Mouse (Mus musculus) liver, embryonic 14.5 days (tissue): Measurements from ENCODE around the gene Sh3bp4. TPM values are rescaled to one million over a fixed set of nuclear protein-coding genes. Genes with fewer than 3 reads are reported as not detected.

Experiments used
- ATAC-seq: fragments of 200-750 bp; cut with Nextera tagmentation; 2 replicates; pipeline ENCODE4 v1.8.0; 2017; ENCODE audit warnings: moderate number of reproducible peaks, mild to moderate bottlenecking, moderate library complexity; ENCODE audit not compliant: insufficient read depth
- DNase-seq, 3 experiments: peaks; one replicate each; pipeline ENCODE4 v3.0.0-alpha.2; 2012 to 2013; ENCODE audit warnings: low read depth in 3 of 3, low spot score in 3 of 3
- H3K27ac ChIP-seq: fragments of 300-500 bp; sonication (generic); 2 replicates; pipeline ENCODE4 v1.5.1; 2014; ENCODE audit warnings: moderate library complexity, mild to moderate bottlenecking, control low read depth, inconsistent platforms
- H3K27me3 ChIP-seq: fragments of 300-500 bp; sonication (generic); 2 replicates; pipeline ENCODE4 v1.6.1; 2014; ENCODE audit warnings: mild to moderate bottlenecking, low read length, moderate library complexity; ENCODE audit not compliant: control insufficient read depth, insufficient read depth
- H3K36me3 ChIP-seq: fragments of 300-500 bp; sonication (generic); replicated peaks from 2 replicates; pipeline ENCODE4 v1.6.1; 2014; ENCODE audit warnings: low read depth; ENCODE audit not compliant: control insufficient read depth, insufficient read depth
- H3K4me1 ChIP-seq, 2 experiments: fragments of 200-500 bp in 1 of 2; fragments of 300-500 bp in 1 of 2; sonication (generic) in 1 of 2; replicated peaks; 2 replicates each; pipeline ENCODE4 v1.6.1; 2012 to 2014; ENCODE audit warnings: antibody characterized with exemption in 1 of 2, inconsistent platforms in 1 of 2, low read length in 1 of 2; ENCODE audit not compliant: control insufficient read depth in 2 of 2, insufficient read depth in 2 of 2
- H3K4me2 ChIP-seq: fragments of 300-500 bp; sonication (generic); 2 replicates; pipeline ENCODE4 v1.6.1; 2014; ENCODE audit warnings: low read depth, mild to moderate bottlenecking, control low read depth, moderate library complexity
- H3K4me3 ChIP-seq, 2 experiments: fragments of 200-500 bp in 1 of 2; fragments of 300-500 bp in 1 of 2; sonication (generic) in 1 of 2; 2 replicates each; pipeline ENCODE4 v1.5.1; 2012 to 2014; ENCODE audit warnings: low read depth in 2 of 2, low read length in 2 of 2, mild to moderate bottlenecking in 2 of 2, control low read depth in 1 of 2, inconsistent platforms in 1 of 2, moderate library complexity in 1 of 2; ENCODE audit not compliant: insufficient read depth in 1 of 2
- H3K9ac ChIP-seq: fragments of 300-500 bp; sonication (generic); replicated peaks from 2 replicates; pipeline ENCODE4 v1.6.1; 2014; ENCODE audit warnings: mild to moderate bottlenecking, control low read depth, moderate library complexity
- H3K9me3 ChIP-seq: fragments of 300-500 bp; sonication (generic); 2 replicates; pipeline ENCODE4 v1.6.1; 2016; ENCODE audit warnings: low read length, mixed read lengths; ENCODE audit not compliant: control insufficient read depth
- CTCF ChIP-seq: IDR thresholded peaks from 2 replicates; pipeline ENCODE4 v1.5.1; 2016; ENCODE audit warnings: antibody characterized with exemption, low read depth, control low read depth
- EP300 ChIP-seq: IDR thresholded peaks from 2 replicates; pipeline ENCODE4 v1.6.1; 2016; ENCODE audit warnings: antibody characterized with exemption, low read depth
- WGBS: fragments of 180-500 bp; shearing (Covaris S2); extraction: QIAGEN DNeasy Blood & Tissue Kit; methylation state at CpG from one replicate; pipeline ENCODE4 v1.1.7; 2014; ENCODE audit not compliant: insufficient replicate concordance; 5-methylcytosine and 5-hydroxymethylcytosine counted together
- polyA plus RNA-seq, 2 experiments: library from polyadenylated mRNA; depleted of rRNA in 1 of 2; stranded (reverse) in 1 of 2; unstranded in 1 of 2; fragments of >200 nt; fragmentation: Nextera tagmentation in 1 of 2; extraction: Ambion mirVana in 1 of 2; gene quantifications; 2 replicates each; pipeline versions ENCODE4 v1.2.1 to v1.2.3; 2012 to 2014

The Sh3bp4 gene
- polyA plus RNA-seq, 2 experiments = 0.51 to 0.63 TPM

- H3K27ac ChIP-seq = no peak overlapping the region
- H3K27me3 ChIP-seq = peaks cover 19% of the 10 kb centered on the region
- H3K9me3 ChIP-seq = no peaks in the 10 kb centered on the region
- H3K9ac ChIP-seq = no peak overlapping the region
- H3K4me2 ChIP-seq = no peak overlapping the region
- H3K4me1 ChIP-seq = peaks cover 0 to 6% of the 10 kb centered on the region in 2 experiments; a peak in 2 of 4 replicates
- ATAC-seq (no peak), DNase-seq (no peak)
- no peak for TF ChIP-seq CTCF
- no peak for TF ChIP-seq EP300
- H3K4me3 ChIP-seq = no peak overlapping the region
- WGBS = 39% methylated on average over 14 of the region's 14 CpGs
- no peaks in the 10 kb centered on the region for H3K36me3 ChIP-seq
These were observed 2.2 kb downstream of the Sh3bp4 start for GRCm38 (mm10) chr1:89072143-89072990.

GRCm38 (mm10) chr1:89073291-89073846 lies 3.2 kb downstream of the Sh3bp4 start:
- Histone ChIP-seq H3K9me3 (no peaks in the 10 kb centered on the region), H3K27ac (no peak overlapping the region), H3K9ac (no peak overlapping the region), H3K36me3 (no peaks in the 10 kb centered on the region), H3K4me2 (no peak overlapping the region), H3K27me3 (peaks cover 19% of the 10 kb centered on the region), H3K4me1 (peaks cover 0 to 6% of the 10 kb centered on the region in 2 experiments; a peak in 2 of 4 replicates), H3K4me3 (no peak overlapping the region)
- WGBS = 60% methylated on average over 5 of the region's 5 CpGs
- TF ChIP-seq EP300 (no peak), CTCF (no peak)
- DNase-seq = no peak
- no peak for ATAC-seq

- TF ChIP-seq CTCF (no peak), EP300 (no peak)
- Histone ChIP-seq H3K27me3 (peaks cover 19% of the 10 kb centered on the region), H3K9me3 (no peaks in the 10 kb centered on the region), H3K4me3 (no peak overlapping the region), H3K36me3 (no peaks in the 10 kb centered on the region), H3K4me1 (peaks cover 0 to under 1% of the 10 kb centered on the region in 2 experiments; a peak in 1 of 4 replicates), H3K9ac (no peak overlapping the region), H3K27ac (no peak overlapping the region), H3K4me2 (no peak overlapping the region)
- ATAC-seq (no peak), DNase-seq (no peak)
- 44% methylated on average over 6 of the region's 6 CpGs for WGBS
These were observed 4.5 kb downstream of the Sh3bp4 start for GRCm38 (mm10) chr1:89074678-89075077.

- Histone ChIP-seq H3K4me2 (no peak overlapping the region), H3K27ac (no peak overlapping the region), H3K4me3 (no peak overlapping the region), H3K9me3 (no peaks in the 10 kb centered on the region), H3K27me3 (peaks cover 19% of the 10 kb centered on the region), H3K9ac (no peak overlapping the region), H3K4me1 (no peaks in the 10 kb centered on the region; a peak in 1 of 4 replicates), H3K36me3 (no peaks in the 10 kb centered on the region)
- 51% methylated on average over 8 of the region's 8 CpGs for WGBS
- no peak for DNase-seq
- no peak for ATAC-seq
- TF ChIP-seq CTCF = no peak
- no peak for TF ChIP-seq EP300
These were observed 4.9 kb downstream of the Sh3bp4 start for GRCm38 (mm10) chr1:89075120-89075519.

- H3K4me2 ChIP-seq = no peak overlapping the region
- no peak for DNase-seq
- no peaks in the 10 kb centered on the region; a peak in 1 of 4 replicates for H3K4me1 ChIP-seq
- no peak overlapping the region for H3K27ac ChIP-seq
- ATAC-seq = no peak
- H3K4me3 ChIP-seq = no peak overlapping the region
- peaks cover 2% of the 10 kb centered on the region for H3K27me3 ChIP-seq
- H3K9ac ChIP-seq = no peak overlapping the region
- no peaks in the 10 kb centered on the region for H3K36me3 ChIP-seq
- H3K9me3 ChIP-seq = no peaks in the 10 kb centered on the region
- TF ChIP-seq CTCF (no peak), EP300 (no peak)
- 67% methylated on average over 9 of the region's 9 CpGs for WGBS
These were observed 6.6 kb downstream of the Sh3bp4 start for GRCm38 (mm10) chr1:89076777-89077176.
